In the genomic region with DNA sequence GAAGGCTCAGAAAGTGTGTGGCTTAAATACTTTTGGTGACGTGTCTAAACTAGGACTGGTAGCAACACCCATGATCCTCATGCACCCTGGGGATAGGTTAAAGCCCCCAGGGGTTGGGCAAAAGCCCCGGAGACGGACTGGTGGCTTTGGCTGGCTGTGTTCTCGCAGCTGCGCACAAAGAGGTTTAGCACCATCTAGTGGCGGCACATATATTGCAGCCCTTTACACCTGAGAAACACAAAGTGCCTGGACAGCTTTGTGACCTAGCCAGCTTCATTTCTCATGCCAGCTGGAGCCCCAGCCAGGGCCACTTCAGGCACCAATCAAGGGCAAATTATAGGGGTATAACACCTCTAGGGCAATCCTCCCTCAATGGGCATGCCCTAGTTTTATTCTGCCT, we compare ENCODE assay signal across 8 mouse cellular contexts. TPM values are rescaled to one million over a fixed set of nuclear protein-coding genes. Genes with fewer than 3 reads are reported as not detected.
A peak's percentile ranks its signal among the peaks of the same experiment; 100 is the strongest.
DNase-seq lines count a peak whose midpoint lies in the region; ATAC-seq and TF ChIP-seq lines count a peak whose summit lies in the region.
"Not testable (repeated sequence)": the region's sequence is repeated elsewhere in the genome, so short reads cannot be mapped to it uniquely, and the experiment has no call there.

No protein-coding gene starts in this region.

- peaks cover 16% of the 10 kb centered on the region for H3K36me3 ChIP-seq in hindbrain, embryonic 12.5 days
- peaks cover 14% of the 10 kb centered on the region for H3K36me3 ChIP-seq in lung, embryonic 14.5 days (ENCODE audit: insufficient read depth)
- H3K36me3 ChIP-seq in thymus, adult 2 months (ENCODE audit: control insufficient read depth, insufficient read depth, low read length) = not testable (repeated sequence)

- H3K9ac ChIP-seq in hindbrain, embryonic 12.5 days = not testable (repeated sequence)
- 0 out of 2 replicates have a peak overlapping the region, but pooled peaks have one; percentile 2 for H3K9ac ChIP-seq in lung, embryonic 14.5 days

- peaks cover 48% of the 10 kb centered on the region for H3K27me3 ChIP-seq in hindbrain, embryonic 12.5 days
- H3K27me3 ChIP-seq in lung, embryonic 14.5 days (ENCODE audit: insufficient read depth, low read length) = peaks cover 17% of the 10 kb centered on the region
- peaks cover 14% of the 10 kb centered on the region; the same call in 1 of the 2 replicates for H3K27me3 ChIP-seq in thymus, adult 2 months (ENCODE audit: control insufficient read depth, insufficient read depth, low read length)

- H3K27ac ChIP-seq in hindbrain, embryonic 12.5 days; lung, embryonic 14.5 days (ENCODE audit: low read depth); thymus, adult 2 months (ENCODE audit: control insufficient read depth, insufficient read depth, low read length): not testable (repeated sequence)

- peaks cover 10% of the 10 kb centered on the region; the same call in 1 of the 2 replicates for H3K4me1 ChIP-seq in hindbrain, embryonic 12.5 days
- H3K4me1 ChIP-seq in lung, embryonic 14.5 days (ENCODE audit: insufficient read depth); thymus, adult 2 months (replicated peaks; ENCODE audit: control insufficient read depth, insufficient read depth, low read length): not testable (repeated sequence)

- 0 out of 2 replicates have a peak, but pooled peaks have one; percentile 9 for ATAC-seq in hindbrain, embryonic 12.5 days (ENCODE audit: low FRiP score)
- peak; percentile 11; the same call in 1 of the 2 replicates for ATAC-seq in lung, embryonic 14.5 days (ENCODE audit: insufficient read depth)

- peak overlapping the region; percentile 31 for H3K4me2 ChIP-seq in hindbrain, embryonic 12.5 days (replicated peaks)
- H3K4me2 ChIP-seq in lung, embryonic 14.5 days = peak overlapping the region; percentile 44

- not testable (repeated sequence) for H3K9me3 ChIP-seq in hindbrain, embryonic 12.5 days (replicated peaks); lung, embryonic 14.5 days (ENCODE audit: low read depth, low read length)

- not testable (repeated sequence) for TF ChIP-seq POLR2A in thymus, adult 2 months (IDR thresholded peaks at IDR 0.05; ENCODE audit: control insufficient read depth, extremely low read depth, insufficient read depth, low read length, poor library complexity)

- peak; percentile 47 for DNase-seq in MEL-GATA-1-ER (ENCODE audit: extremely low read depth, low read depth)
- peak; percentile 81 for DNase-seq in cerebellum, adult 9-11 months
- peak; percentile 54 to 77 for DNase-seq in frontal cortex, postnatal 10 days (ENCODE audit: low spot score in 2 of 2)
- peak; percentile 81 for DNase-seq in layer of hippocampus, adult 9-10 months (ENCODE audit: low spot score)
- peak; percentile 94 for DNase-seq in lung, embryonic 14.5 days
- DNase-seq in ovary, postnatal 10 days (ENCODE audit: low spot score) = peak; percentile 86
- DNase-seq in thymus, adult 2 months = peak; percentile 81

- not testable (repeated sequence) for H3K4me3 ChIP-seq in hindbrain, embryonic 12.5 days; thymus, adult 2 months (ENCODE audit: control insufficient read depth, insufficient read depth, low read length)
- peak overlapping the region; percentile 5; the same call in 1 of the 2 replicates for H3K4me3 ChIP-seq in lung, embryonic 14.5 days (ENCODE audit: low read depth, low read length)

- 0% methylated on average over 6 of the region's 6 CpGs for WGBS in hindbrain, embryonic 12.5 days
- WGBS in lung, embryonic 14.5 days = under 1% methylated on average over 6 of the region's 6 CpGs
- WGBS in thymus, adult 2 months = under 1% methylated on average over 6 of the region's 6 CpGs

- TF ChIP-seq CTCF in lung, embryonic 14.5 days (IDR thresholded peaks at IDR 0.05; ENCODE audit: low read depth) = peak; percentile 80
- peak; percentile 70; the same call in 1 of the 2 replicates for TF ChIP-seq CTCF in thymus, adult 2 months (IDR thresholded peaks at IDR 0.05; ENCODE audit: borderline replicate concordance, control insufficient read depth, extremely low read depth, insufficient read depth, low read length, poor library complexity)

RNA-seq across cellular contexts. Expression of a gene that starts 1.1 kb away (rescaled TPM):
- polyA plus RNA-seq in hindbrain, embryonic 12.5 days (2016; fragmentation: Nextera tagmentation; extraction: Ambion mirVana) = 0.36 and 0.57 TPM in 2 replicates
- 0.19 and 0.70 TPM in 2 replicates for polyA plus RNA-seq in lung, embryonic 14.5 days (2014; fragmentation: Nextera tagmentation; extraction: Ambion mirVana)
- 1.7 and 1.8 TPM in 2 replicates for polyA plus RNA-seq in thymus, adult 2 months (2012; rRNA removed)

RNA-seq across cellular contexts. Expression of a gene that starts 1.9 kb away (rescaled TPM):
- 0.36 and 0.56 TPM in 2 replicates for polyA plus RNA-seq in hindbrain, embryonic 12.5 days (2016; fragmentation: Nextera tagmentation; extraction: Ambion mirVana)
- 0.36 and 0.38 TPM in 2 replicates for polyA plus RNA-seq in lung, embryonic 14.5 days (2014; fragmentation: Nextera tagmentation; extraction: Ambion mirVana)
- 1.8 and 2.7 TPM in 2 replicates for polyA plus RNA-seq in thymus, adult 2 months (2012; rRNA removed)

RNA-seq across cellular contexts. Expression of a gene that starts 5.6 kb away (rescaled TPM):
- polyA plus RNA-seq in hindbrain, embryonic 12.5 days (2016; fragmentation: Nextera tagmentation; extraction: Ambion mirVana) = 0.72 TPM in 1 of 2 replicates, not detected in the other
- polyA plus RNA-seq in lung, embryonic 14.5 days (2014; fragmentation: Nextera tagmentation; extraction: Ambion mirVana) = 0.31 and 0.64 TPM in 2 replicates
- 2.6 and 2.8 TPM in 2 replicates for polyA plus RNA-seq in thymus, adult 2 months (2012; rRNA removed)

RNA-seq across cellular contexts. Expression of a gene that starts 14.7 kb away (rescaled TPM):
- polyA plus RNA-seq in hindbrain, embryonic 12.5 days (2016; fragmentation: Nextera tagmentation; extraction: Ambion mirVana) = 42.0 and 47.5 TPM in 2 replicates
- polyA plus RNA-seq in lung, embryonic 14.5 days (2014; fragmentation: Nextera tagmentation; extraction: Ambion mirVana) = 48.7 and 50.6 TPM in 2 replicates
- 41.5 and 43.6 TPM in 2 replicates for polyA plus RNA-seq in thymus, adult 2 months (2012; rRNA removed)

RNA-seq across cellular contexts. Expression of a gene that starts 14.7 kb away (rescaled TPM):
- 73.2 and 75.0 TPM in 2 replicates for polyA plus RNA-seq in hindbrain, embryonic 12.5 days (2016; fragmentation: Nextera tagmentation; extraction: Ambion mirVana)
- polyA plus RNA-seq in lung, embryonic 14.5 days (2014; fragmentation: Nextera tagmentation; extraction: Ambion mirVana) = 76.7 and 79.9 TPM in 2 replicates
- 78.9 and 93.5 TPM in 2 replicates for polyA plus RNA-seq in thymus, adult 2 months (2012; rRNA removed)
